Mouse (Mus musculus) megakaryocyte progenitor cell, adult 5-6 weeks (primary cell): Measurements from ENCODE around the gene Nelfe. TPM values are rescaled to one million over a fixed set of nuclear protein-coding genes. Genes with fewer than 3 reads are reported as not detected.
"Not testable (repeated sequence)": the region's sequence is repeated elsewhere in the genome, so short reads cannot be mapped to it uniquely, and the experiment has no call there.

Experiments
- ATAC-seq: replicated peaks from 2 replicates; pipeline ENCODE4 v1.8.0; 2016; ENCODE audit warnings: mild to moderate bottlenecking, moderate TSS enrichment, inconsistent platforms; ENCODE audit not compliant: poor library complexity
- total RNA-seq, 2 experiments: library from RNA; stranded (forward) in 1 of 2; stranded (reverse) in 1 of 2; fragments of 157-497, 149-512 nt in 1 of 2; fragments of 200-1000 nt in 1 of 2; gene quantifications; 2 replicates each; pipeline versions ENCODE4 v1.2.3 to v1.2.4; 2015 to 2017

Gene Nelfe
- total RNA-seq, 2 experiments from 2014 or later = 40.8 to 65.8 TPM

- ATAC-seq = no peak
Measured at GRCm38 (mm10) chr17:34890074-34890743, 40.0 kb downstream of the Nelfe start.

- no peak for ATAC-seq
Measured at GRCm38 (mm10) chr17:34891377-34891776, 41.2 kb downstream of the Nelfe start.

- no peak for ATAC-seq
Measured at GRCm38 (mm10) chr17:34893072-34893824, 43.1 kb downstream of the Nelfe start.

GRCm38 (mm10) chr17:34894074-34894597 lies 43.9 kb downstream of the Nelfe start:
- peak; percentile 72 for ATAC-seq

- ATAC-seq = no peak
Measured at GRCm38 (mm10) chr17:34894801-34895530, 44.8 kb downstream of the Nelfe start.

GRCm38 (mm10) chr17:34895724-34896123 lies 45.5 kb downstream of the Nelfe start:
- no peak for ATAC-seq

- no peak for ATAC-seq
Measured at GRCm38 (mm10) chr17:34896366-34896765, 46.2 kb downstream of the Nelfe start.

GRCm38 (mm10) chr17:34897373-34898159 lies 47.4 kb downstream of the Nelfe start:
- peak; percentile 33 for ATAC-seq

GRCm38 (mm10) chr17:34898160-34898586 lies 48.0 kb downstream of the Nelfe start, which contains the start of the genes C2 and Ehmt2:
TSS of gene C2 (minus strand) at chr17:34898265.
TSS of gene Ehmt2 (plus strand) at chr17:34898469.
- peak; percentile 33 for ATAC-seq

- ATAC-seq = no peak
Measured at GRCm38 (mm10) chr17:34898706-34899052, 48.5 kb downstream of the Nelfe start.

GRCm38 (mm10) chr17:34899053-34899889 lies 49.1 kb downstream of the Nelfe start:
- ATAC-seq = no peak

GRCm38 (mm10) chr17:34899890-34900243 lies 49.7 kb downstream of the Nelfe start:
- no peak for ATAC-seq

GRCm38 (mm10) chr17:34900826-34901225 lies 50.6 kb downstream of the Nelfe start:
- ATAC-seq = not testable (repeated sequence)

GRCm38 (mm10) chr17:34901948-34902347 lies 51.8 kb downstream of the Nelfe start:
- ATAC-seq = not testable (repeated sequence)

- no peak for ATAC-seq
Measured at GRCm38 (mm10) chr17:34902895-34903294, 52.7 kb downstream of the Nelfe start.

Other genes starting within 250 kb of the Nelfe start
Only the 30 nearest of the 37 such genes appear.
- gene Ppt2, start 221.9 kb upstream of the Nelfe start, total RNA-seq (2015) = 26.5 and 33.5 TPM in 2 replicates
- 15.3 and 19.7 TPM in 2 replicates for gene Ppt2, start 221.9 kb upstream of the Nelfe start, total RNA-seq (2017)
- 0.17 and 0.34 TPM in 2 replicates for gene Prrt1, start 220.9 kb upstream of the Nelfe start, total RNA-seq (2015)
- not detected in 2 replicates for gene Prrt1, start 220.9 kb upstream of the Nelfe start, total RNA-seq (2017)
- gene Fkbpl, start 205.6 kb upstream of the Nelfe start, total RNA-seq (2015) = 3.8 and 4.1 TPM in 2 replicates
- 17.7 and 40.0 TPM in 2 replicates for gene Fkbpl, start 205.6 kb upstream of the Nelfe start, total RNA-seq (2017)
- 25.5 and 27.8 TPM in 2 replicates for gene Atf6b, start 203.2 kb upstream of the Nelfe start, total RNA-seq (2015)
- 24.3 and 30.2 TPM in 2 replicates for gene Atf6b, start 203.2 kb upstream of the Nelfe start, total RNA-seq (2017)
- not detected in 2 replicates for gene Tnxb, start 179.9 kb upstream of the Nelfe start, total RNA-seq (2015)
- not detected in 2 replicates for gene Tnxb, start 179.9 kb upstream of the Nelfe start, total RNA-seq (2017)
- 0.12 and 0.27 TPM in 2 replicates for gene C4b, start 106.5 kb upstream of the Nelfe start, total RNA-seq (2015)
- 0.03 and 0.12 TPM in 2 replicates for gene C4b, start 106.5 kb upstream of the Nelfe start, total RNA-seq (2017)
- not detected in 2 replicates for gene Cyp21a1, start 45.8 kb upstream of the Nelfe start, total RNA-seq (2015)
- not detected in 2 replicates for gene Cyp21a1, start 45.8 kb upstream of the Nelfe start, total RNA-seq (2017)
- 19.6 and 27.3 TPM in 2 replicates for gene Stk19, start 13.4 kb upstream of the Nelfe start, total RNA-seq (2015)
- gene Stk19, start 13.4 kb upstream of the Nelfe start, total RNA-seq (2017) = 17.0 and 31.8 TPM in 2 replicates
- gene Dxo, start 13.4 kb upstream of the Nelfe start, total RNA-seq (2015) = 20.2 and 33.2 TPM in 2 replicates
- 18.8 and 28.9 TPM in 2 replicates for gene Dxo, start 13.4 kb upstream of the Nelfe start, total RNA-seq (2017)
- gene Skiv2l, start 181 bp upstream of the Nelfe start, total RNA-seq (2015) = 10.2 and 12.8 TPM in 2 replicates
- gene Skiv2l, start 181 bp upstream of the Nelfe start, total RNA-seq (2017) = 31.2 and 35.7 TPM in 2 replicates
- not detected in 2 replicates for gene Cfb, start 12.1 kb downstream of the Nelfe start, total RNA-seq (2015)
- gene Cfb, start 12.1 kb downstream of the Nelfe start, total RNA-seq (2017) = not detected in 2 replicates
- 7.7 and 9.9 TPM in 2 replicates for gene Zbtb12, start 29.1 kb downstream of the Nelfe start, total RNA-seq (2015)
- 13.6 and 15.1 TPM in 2 replicates for gene Zbtb12, start 29.1 kb downstream of the Nelfe start, total RNA-seq (2017)
- gene Gm20547, start 31.7 kb downstream of the Nelfe start, total RNA-seq (2015) = not detected in 2 replicates
- gene Gm20547, start 31.7 kb downstream of the Nelfe start, total RNA-seq (2017) = not detected in 2 replicates
- gene C2, start 47.9 kb downstream of the Nelfe start, total RNA-seq (2015) = 5.1 and 7.8 TPM in 2 replicates
- 1.6 and 1.9 TPM in 2 replicates for gene C2, start 47.9 kb downstream of the Nelfe start, total RNA-seq (2017)
- gene Ehmt2, start 48.1 kb downstream of the Nelfe start, total RNA-seq (2015) = 72.4 and 73.5 TPM in 2 replicates
- 107 and 108 TPM in 2 replicates for gene Ehmt2, start 48.1 kb downstream of the Nelfe start, total RNA-seq (2017)
- 0.81 and 1.8 TPM in 2 replicates for gene Slc44a4, start 64.1 kb downstream of the Nelfe start, total RNA-seq (2015)
- gene Slc44a4, start 64.1 kb downstream of the Nelfe start, total RNA-seq (2017) = 0.61 and 0.75 TPM in 2 replicates
- 21.6 and 24.5 TPM in 2 replicates for gene Neu1, start 80.9 kb downstream of the Nelfe start, total RNA-seq (2015)
- gene Neu1, start 80.9 kb downstream of the Nelfe start, total RNA-seq (2017) = 28.4 and 29.8 TPM in 2 replicates
- 19.3 and 27.4 TPM in 2 replicates for gene Hspa1b, start 108.8 kb downstream of the Nelfe start, total RNA-seq (2015)
- gene Hspa1b, start 108.8 kb downstream of the Nelfe start, total RNA-seq (2017) = 22.7 and 24.4 TPM in 2 replicates
- gene Gm20481, start 119.5 kb downstream of the Nelfe start, total RNA-seq (2015) = not detected in 2 replicates
- gene Gm20481, start 119.5 kb downstream of the Nelfe start, total RNA-seq (2017) = not detected in 2 replicates
- gene Hspa1a, start 121.8 kb downstream of the Nelfe start, total RNA-seq (2015) = 8.4 and 14.5 TPM in 2 replicates
- 20.8 and 29.4 TPM in 2 replicates for gene Hspa1a, start 121.8 kb downstream of the Nelfe start, total RNA-seq (2017)
- not detected in 2 replicates for gene Hspa1l, start 122.3 kb downstream of the Nelfe start, total RNA-seq (2015)
- not detected in 2 replicates for gene Hspa1l, start 122.3 kb downstream of the Nelfe start, total RNA-seq (2017)
- gene Lsm2, start 131.5 kb downstream of the Nelfe start, total RNA-seq (2015) = 187 and 253 TPM in 2 replicates
- gene Lsm2, start 131.5 kb downstream of the Nelfe start, total RNA-seq (2017) = 71.7 and 78.0 TPM in 2 replicates
- 60.5 and 77.5 TPM in 2 replicates for gene Vars, start 150.6 kb downstream of the Nelfe start, total RNA-seq (2015)
- 239 and 292 TPM in 2 replicates for gene Vars, start 150.6 kb downstream of the Nelfe start, total RNA-seq (2017)
- gene Vwa7, start 166.2 kb downstream of the Nelfe start, total RNA-seq (2015) = not detected in 2 replicates
- gene Vwa7, start 166.2 kb downstream of the Nelfe start, total RNA-seq (2017) = 0.17 TPM in 1 of 2 replicates, not detected in the other
- gene Sapcd1, start 177.6 kb downstream of the Nelfe start, total RNA-seq (2015) = 0.93 and 1.9 TPM in 2 replicates
- 1.5 TPM in 1 of 2 replicates, not detected in the other for gene Sapcd1, start 177.6 kb downstream of the Nelfe start, total RNA-seq (2017)
- 4.2 and 5.7 TPM in 2 replicates for gene Msh5, start 196.4 kb downstream of the Nelfe start, total RNA-seq (2015)
- 2.4 and 3.5 TPM in 2 replicates for gene Msh5, start 196.4 kb downstream of the Nelfe start, total RNA-seq (2017)
- gene Clic1, start 199.6 kb downstream of the Nelfe start, total RNA-seq (2015) = 209 and 248 TPM in 2 replicates
- gene Clic1, start 199.6 kb downstream of the Nelfe start, total RNA-seq (2017) = 225 and 254 TPM in 2 replicates
- 1.8 and 2.6 TPM in 2 replicates for gene Ddah2, start 208.6 kb downstream of the Nelfe start, total RNA-seq (2015)
- gene Ddah2, start 208.6 kb downstream of the Nelfe start, total RNA-seq (2017) = 1.9 and 3.5 TPM in 2 replicates
- not detected in 2 replicates for gene Ly6g6c, start 215.0 kb downstream of the Nelfe start, total RNA-seq (2015)
- gene Ly6g6c, start 215.0 kb downstream of the Nelfe start, total RNA-seq (2017) = not detected in 2 replicates
- gene Mpig6b, start 215.8 kb downstream of the Nelfe start, total RNA-seq (2015) = not detected in 2 replicates
- not detected in 2 replicates for gene Mpig6b, start 215.8 kb downstream of the Nelfe start, total RNA-seq (2017)